Mouse (Mus musculus) brain, embryonic 18.5 days (tissue): ENCODE measurements at regions not wholly inside any gene's neighbourhood (a gene's known extent, or its start where the extent isn't known, plus 50 kb on each side); places are given as distances from the start of the nearest gene placed in this dataset.

Experiments
- DNase-seq: peaks from one replicate; pipeline ENCODE4 v3.0.0-alpha.2; 2012; ENCODE audit warnings: low read depth, low spot score

DNA sequence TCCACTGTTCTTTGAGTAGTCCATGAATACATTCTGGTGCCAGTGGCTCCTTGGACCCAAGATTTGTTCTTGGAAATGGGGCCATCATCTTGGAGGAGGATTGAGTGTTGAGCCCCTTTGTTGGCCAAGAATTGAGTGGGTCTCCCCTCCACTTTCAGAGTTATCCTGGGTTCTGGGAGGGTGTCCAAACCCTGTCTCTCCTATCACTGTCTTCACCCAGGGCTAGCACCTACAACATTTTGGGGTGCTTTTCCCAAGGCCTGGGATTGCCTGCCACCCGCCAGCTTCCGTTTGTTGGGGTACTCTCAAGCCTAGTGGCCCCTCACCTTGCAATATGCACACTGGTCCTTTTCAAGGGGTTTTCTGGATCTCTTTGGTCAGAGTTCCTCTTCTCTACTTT is 568.8 kb upstream of the Tbl1xr1 start:
- no peak for DNase-seq

- no peak for DNase-seq
Observed at GRCm38 (mm10) chr3:21512081-21512480, 564.4 kb upstream of the Tbl1xr1 start.

DNA sequence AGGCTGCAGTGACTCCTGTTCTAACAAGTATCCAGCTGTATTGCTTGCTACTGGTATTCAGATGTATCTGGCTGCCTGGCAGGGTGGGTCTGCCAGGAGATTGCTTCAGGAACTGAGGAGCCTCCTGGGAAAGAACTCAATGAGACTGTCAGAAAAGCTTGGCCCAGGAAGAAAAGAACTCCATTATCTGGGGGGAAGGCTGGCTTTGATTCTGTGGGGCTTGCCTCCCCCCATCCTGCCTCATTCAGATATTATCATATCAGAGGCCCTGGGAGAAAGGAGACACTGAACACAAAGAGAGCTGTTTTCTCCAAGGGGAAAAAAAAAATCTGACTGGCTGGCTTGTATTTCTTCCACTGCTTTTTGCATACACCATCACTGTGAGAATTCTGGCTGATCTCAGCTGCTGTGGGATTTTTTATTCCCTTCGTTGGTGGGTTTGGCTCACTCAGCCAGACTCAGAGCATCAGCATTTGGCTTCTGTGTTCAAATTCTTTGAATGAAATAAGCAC is 552.0 kb upstream of the Tbl1xr1 start:
- DNase-seq, result peak; percentile 52

- no peak for DNase-seq
Observed at GRCm38 (mm10) chr3:21530862-21531261, 545.6 kb upstream of the Tbl1xr1 start.

DNA sequence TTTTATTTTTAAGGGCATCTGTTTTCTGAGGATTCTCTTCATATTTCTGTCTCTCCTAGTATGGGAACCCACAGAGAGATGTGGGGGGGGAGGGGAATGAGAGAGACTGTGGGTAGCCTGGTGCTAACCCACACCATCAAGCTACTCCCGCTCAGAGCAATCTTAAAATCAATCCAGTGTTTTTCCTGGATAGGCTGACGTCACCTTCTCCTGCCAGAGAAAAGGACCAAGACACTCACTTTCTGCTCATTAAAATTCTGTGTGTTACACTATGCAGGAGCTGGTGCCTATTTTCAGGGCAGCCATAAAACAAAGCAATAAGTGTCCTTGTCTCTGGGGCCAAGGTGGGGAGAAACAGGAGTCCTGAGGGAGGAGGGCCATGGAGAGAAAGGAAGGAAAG is 537.3 kb upstream of the Tbl1xr1 start:
- DNase-seq, result no peak

GRCm38 (mm10) chr3:21544456-21544855 is 532.0 kb upstream of the Tbl1xr1 start:
- no peak for DNase-seq

GRCm38 (mm10) chr3:21545156-21545893 is 531.1 kb upstream of the Tbl1xr1 start:
- DNase-seq, result no peak

- DNase-seq, result no peak
Observed at GRCm38 (mm10) chr3:21546411-21546810, 530.0 kb upstream of the Tbl1xr1 start.

GRCm38 (mm10) chr3:21549671-21550070 is 526.8 kb upstream of the Tbl1xr1 start:
- no peak for DNase-seq

- peak; percentile 71 for DNase-seq
Observed at GRCm38 (mm10) chr3:21553159-21553758, 523.2 kb upstream of the Tbl1xr1 start.

DNA sequence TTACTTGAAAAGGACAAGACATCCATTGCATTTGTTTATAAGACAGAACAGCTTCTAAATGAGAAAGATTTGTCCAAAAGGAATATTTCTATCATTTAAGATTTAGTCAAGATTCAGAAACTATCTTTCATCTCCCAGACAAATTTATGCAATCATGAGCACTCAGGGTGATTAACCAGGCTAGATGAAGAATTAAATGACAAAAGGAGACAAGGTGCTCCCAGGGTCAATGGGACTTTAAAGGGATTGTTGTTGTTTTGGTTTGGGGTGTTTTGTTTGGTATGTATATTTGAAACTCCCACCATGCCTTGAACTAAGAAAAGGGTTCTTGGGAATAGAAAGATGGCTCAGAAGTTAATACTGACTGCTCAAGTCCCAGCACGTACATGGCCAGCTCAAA is 522.6 kb upstream of the Tbl1xr1 start:
- DNase-seq, result no peak

GRCm38 (mm10) chr3:21557963-21558441 is 518.5 kb upstream of the Tbl1xr1 start:
- peak; percentile 84 for DNase-seq

GRCm38 (mm10) chr3:21562771-21563312 is 513.6 kb upstream of the Tbl1xr1 start:
- no peak for DNase-seq

DNA sequence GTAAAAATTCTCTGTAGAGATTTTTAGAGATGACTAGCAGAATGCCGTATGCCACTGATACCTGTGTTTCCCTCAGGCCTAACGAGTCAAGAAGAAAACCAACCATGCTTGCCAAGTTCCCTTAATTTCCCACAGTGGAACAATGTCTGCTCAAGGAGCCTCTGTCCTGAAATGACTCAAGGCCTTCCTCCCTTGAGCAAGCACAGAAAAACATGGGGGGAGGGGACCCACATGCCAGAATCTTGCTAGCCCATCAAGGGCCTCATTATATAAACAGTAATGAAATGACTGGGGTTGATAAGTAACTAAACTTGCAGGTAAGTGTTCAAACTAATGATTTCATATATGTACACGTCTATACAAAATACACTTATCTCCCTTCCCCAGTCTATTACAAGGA is 513.0 kb upstream of the Tbl1xr1 start:
- DNase-seq, result no peak

GRCm38 (mm10) chr3:21564211-21564781 is 512.2 kb upstream of the Tbl1xr1 start:
- DNase-seq, result peak; percentile 77

DNA sequence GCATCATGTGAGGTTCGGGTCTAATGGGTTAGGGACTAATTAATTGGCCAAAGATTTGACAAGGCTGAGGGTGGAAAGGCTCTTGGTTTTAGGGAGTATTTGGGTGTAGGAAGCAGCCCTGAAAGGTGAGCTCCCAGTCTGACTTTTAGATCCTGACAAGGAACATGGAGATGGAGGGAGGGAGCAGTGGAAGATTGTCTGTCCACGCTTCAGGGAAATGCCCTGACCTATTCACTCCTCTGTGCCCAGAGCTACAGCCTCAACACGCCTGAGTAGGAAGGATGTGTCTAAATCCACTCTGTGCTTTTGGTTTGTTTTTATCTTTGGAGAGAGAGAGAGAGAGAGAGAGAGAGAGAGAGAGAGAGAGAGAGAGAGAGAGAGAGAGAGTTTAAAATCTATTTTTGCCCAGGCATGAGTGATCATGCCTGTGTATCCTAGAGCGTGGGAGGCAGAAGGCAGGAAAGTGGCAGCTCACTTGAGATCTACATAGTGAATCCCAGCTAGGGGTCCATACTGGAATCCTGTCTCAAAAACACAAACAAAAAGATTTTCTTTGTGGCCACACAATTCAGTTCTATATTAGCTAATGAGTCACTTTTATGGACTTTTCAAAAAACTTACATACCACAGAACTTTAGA is 511.5 kb upstream of the Tbl1xr1 start:
- DNase-seq, result no peak

GRCm38 (mm10) chr3:21569721-21570120 is 506.7 kb upstream of the Tbl1xr1 start:
- no peak for DNase-seq

- DNase-seq, result no peak
Observed at GRCm38 (mm10) chr3:21578635-21579034, 497.8 kb upstream of the Tbl1xr1 start.

DNA sequence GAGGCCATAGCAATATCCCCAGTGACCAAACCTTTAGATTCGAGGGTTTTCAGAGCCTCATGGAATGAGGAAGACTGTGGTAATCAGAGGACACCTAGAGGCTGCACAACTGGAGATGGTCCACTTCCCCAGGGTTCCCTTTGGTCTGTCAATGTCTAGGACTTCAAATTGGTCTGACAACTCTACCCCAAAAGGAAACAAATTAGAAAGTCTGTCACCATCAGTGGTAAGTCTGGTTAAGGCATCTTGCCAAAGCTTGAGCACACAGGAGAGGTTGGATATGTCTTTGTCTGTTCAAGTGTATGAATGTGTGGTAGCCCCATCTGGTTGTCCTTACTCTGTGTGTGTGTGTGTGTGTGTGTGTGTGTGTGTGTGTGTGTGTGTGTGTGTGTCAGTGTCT is 494.3 kb upstream of the Tbl1xr1 start:
- no peak for DNase-seq

- DNase-seq, result no peak
Observed at GRCm38 (mm10) chr3:21585767-21586166, 490.7 kb upstream of the Tbl1xr1 start.

- DNase-seq, result no peak
Observed at GRCm38 (mm10) chr3:21606846-21607245, 469.6 kb upstream of the Tbl1xr1 start.

DNA sequence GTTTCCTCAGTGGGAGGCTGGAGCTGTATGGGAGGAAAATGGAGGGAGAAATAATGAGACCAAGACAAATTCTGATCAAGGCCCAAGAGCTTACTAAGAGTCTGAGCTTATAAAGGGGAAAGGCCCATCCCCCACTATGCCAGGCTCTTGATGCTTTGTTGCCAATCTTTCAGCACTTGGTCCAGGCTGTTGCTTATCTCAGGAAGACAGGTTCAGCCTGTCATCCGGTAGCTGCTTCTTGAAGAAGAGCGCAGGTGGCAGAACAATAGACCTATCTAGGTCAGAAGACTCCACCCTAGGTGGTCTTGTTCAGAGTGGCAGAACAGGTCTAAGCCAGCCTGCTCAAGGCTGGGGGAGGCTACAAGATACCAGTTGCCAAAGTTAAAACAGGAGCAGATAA is 466.2 kb upstream of the Tbl1xr1 start:
- DNase-seq, result no peak
